Mouse (Mus musculus) T-cell, adult 2 months (primary cell): Measurements from ENCODE around the gene Chrna1.
"Not testable (repeated sequence)": the region's sequence is repeated elsewhere in the genome, so short reads cannot be mapped to it uniquely, and the experiment has no call there.

Source experiments
- DNase-seq: peaks from one replicate; pipeline ENCODE4 v3.0.0; 2022; ENCODE audit warnings: low spot score

Chrna1 gene

GRCm38 (mm10) chr2:73557956-73558355, 22.2 kb downstream of the Chrna1 start:
- no peak for DNase-seq

GRCm38 (mm10) chr2:73557061-73557460, 23.1 kb downstream of the Chrna1 start:
- DNase-seq: not testable (repeated sequence)

- no peak for DNase-seq
These were observed 25.7 kb downstream of the Chrna1 start for GRCm38 (mm10) chr2:73554389-73554788.

GRCm38 (mm10) chr2:73552926-73553325, 27.2 kb downstream of the Chrna1 start:
- DNase-seq: no peak

GRCm38 (mm10) chr2:73550725-73551124, 29.4 kb downstream of the Chrna1 start:
- no peak for DNase-seq

GRCm38 (mm10) chr2:73548542-73548941, 31.6 kb downstream of the Chrna1 start:
- no peak for DNase-seq

GRCm38 (mm10) chr2:73547256-73547655, 32.9 kb downstream of the Chrna1 start:
- no peak for DNase-seq

- no peak for DNase-seq
These were observed 34.6 kb downstream of the Chrna1 start for GRCm38 (mm10) chr2:73545556-73545955.

- DNase-seq: no peak
These were observed 39.5 kb downstream of the Chrna1 start for GRCm38 (mm10) chr2:73540450-73541162.

GRCm38 (mm10) chr2:73539697-73540096, 40.4 kb downstream of the Chrna1 start:
- DNase-seq: peak; percentile 31

- no peak for DNase-seq
These were observed 41.0 kb downstream of the Chrna1 start for GRCm38 (mm10) chr2:73539141-73539540.

GRCm38 (mm10) chr2:73538590-73538989, 41.5 kb downstream of the Chrna1 start:
- no peak for DNase-seq

- DNase-seq: no peak
These were observed 43.9 kb downstream of the Chrna1 start for GRCm38 (mm10) chr2:73536091-73536783.

GRCm38 (mm10) chr2:73534720-73535119, 45.4 kb downstream of the Chrna1 start:
- DNase-seq: no peak

GRCm38 (mm10) chr2:73530487-73530886, 49.7 kb downstream of the Chrna1 start:
- no peak for DNase-seq

GRCm38 (mm10) chr2:73529356-73530330, 50.5 kb downstream of the Chrna1 start, which contains the start of gene Wipf1:
Gene Wipf1, minus strand, starts transcription at chr2:73529734.
- DNase-seq: no peak

- peak; percentile 17 for DNase-seq
These were observed 51.4 kb downstream of the Chrna1 start for GRCm38 (mm10) chr2:73528516-73529355.

GRCm38 (mm10) chr2:73527956-73528355, 52.2 kb downstream of the Chrna1 start:
- DNase-seq: no peak

GRCm38 (mm10) chr2:73526691-73527090, 53.4 kb downstream of the Chrna1 start:
- no peak for DNase-seq

GRCm38 (mm10) chr2:73522891-73523290, 57.2 kb downstream of the Chrna1 start:
- no peak for DNase-seq

- DNase-seq: no peak
These were observed 57.8 kb downstream of the Chrna1 start for GRCm38 (mm10) chr2:73522336-73522735.
